Mouse (Mus musculus) right cerebral cortex, postnatal 25 days (tissue): ENCODE measurements around the gene Ifitm6.
A peak's percentile ranks its signal among the peaks of the same experiment; 100 is the strongest.
"Not testable (repeated sequence)": the region's sequence is repeated elsewhere in the genome, so short reads cannot be mapped to it uniquely, and the experiment has no call there.

ENCODE experiments used
- DNase-seq: peaks from one replicate; pipeline ENCODE4 v3.0.0; 2022

The Ifitm6 gene

DNA sequence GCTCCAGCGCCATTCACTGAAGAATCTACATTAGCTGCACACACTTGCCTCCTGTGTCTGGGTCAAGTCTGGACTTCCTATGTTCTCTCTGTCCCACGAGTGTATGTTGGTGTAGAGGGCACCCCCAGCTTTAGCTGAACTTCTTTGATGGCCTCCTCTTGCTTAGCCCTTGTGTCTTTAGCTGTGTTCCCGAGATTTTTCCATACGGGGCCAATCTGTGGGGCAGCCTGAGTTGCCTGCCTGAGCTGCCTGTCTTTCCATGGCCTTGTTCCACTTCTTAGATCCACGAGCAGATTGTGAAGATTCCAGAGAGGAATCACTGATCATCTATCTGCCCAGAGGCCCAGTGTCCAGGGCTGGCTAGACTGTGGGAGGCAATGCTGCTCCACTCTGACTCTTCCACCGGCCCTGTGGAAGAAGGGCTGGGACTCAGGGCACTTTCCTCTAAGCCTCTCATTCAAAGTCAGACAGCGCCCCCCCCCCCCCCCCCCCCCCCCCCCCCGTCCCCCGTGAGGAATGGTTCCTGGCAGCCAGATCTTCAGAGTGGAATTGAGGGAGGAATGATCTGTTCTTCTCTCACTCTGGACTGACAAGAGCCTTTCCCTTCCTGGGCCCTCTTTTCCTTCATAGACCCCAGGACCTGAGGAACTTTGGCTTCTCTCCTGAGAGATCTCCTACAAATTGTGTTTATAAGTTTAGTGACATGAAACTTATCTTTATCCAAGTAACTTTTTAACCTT lies 23.3 kb upstream of the Ifitm6 start:
- no peak for DNase-seq

DNA sequence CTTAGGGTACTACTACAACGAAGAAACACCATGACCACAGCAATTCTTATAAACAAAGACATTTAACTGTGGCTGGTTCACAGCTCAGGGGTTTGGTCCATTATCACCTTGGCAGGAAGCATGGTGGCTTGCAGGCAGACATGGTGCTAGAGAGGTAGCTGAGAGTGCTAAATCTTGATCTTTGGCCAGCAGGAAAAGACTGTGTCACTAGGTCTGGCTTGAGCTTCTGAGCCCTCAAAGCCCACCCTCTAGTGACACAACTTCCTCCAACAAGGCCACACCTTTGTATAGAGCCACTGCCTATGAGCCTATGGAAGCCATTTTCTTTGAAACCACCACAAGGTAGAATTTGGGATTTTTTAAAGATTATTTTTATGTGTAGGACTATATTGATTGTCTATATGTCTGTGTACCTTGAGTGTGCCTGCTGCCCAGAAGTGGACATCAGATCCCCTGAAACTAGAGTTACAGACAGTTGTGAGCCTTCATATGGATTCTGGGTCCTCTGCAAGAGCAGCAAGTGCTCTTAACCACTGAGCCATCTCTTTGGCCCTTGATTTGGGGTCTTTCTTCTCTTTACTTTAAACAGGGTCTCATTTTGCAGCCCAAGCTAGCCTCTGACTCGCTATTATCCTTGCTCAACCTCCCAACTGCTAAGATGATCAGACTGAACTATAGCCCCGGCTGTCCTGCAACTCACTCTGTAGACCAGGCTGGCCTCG lies 21.8 kb upstream of the Ifitm6 start:
- DNase-seq, result no peak

DNA sequence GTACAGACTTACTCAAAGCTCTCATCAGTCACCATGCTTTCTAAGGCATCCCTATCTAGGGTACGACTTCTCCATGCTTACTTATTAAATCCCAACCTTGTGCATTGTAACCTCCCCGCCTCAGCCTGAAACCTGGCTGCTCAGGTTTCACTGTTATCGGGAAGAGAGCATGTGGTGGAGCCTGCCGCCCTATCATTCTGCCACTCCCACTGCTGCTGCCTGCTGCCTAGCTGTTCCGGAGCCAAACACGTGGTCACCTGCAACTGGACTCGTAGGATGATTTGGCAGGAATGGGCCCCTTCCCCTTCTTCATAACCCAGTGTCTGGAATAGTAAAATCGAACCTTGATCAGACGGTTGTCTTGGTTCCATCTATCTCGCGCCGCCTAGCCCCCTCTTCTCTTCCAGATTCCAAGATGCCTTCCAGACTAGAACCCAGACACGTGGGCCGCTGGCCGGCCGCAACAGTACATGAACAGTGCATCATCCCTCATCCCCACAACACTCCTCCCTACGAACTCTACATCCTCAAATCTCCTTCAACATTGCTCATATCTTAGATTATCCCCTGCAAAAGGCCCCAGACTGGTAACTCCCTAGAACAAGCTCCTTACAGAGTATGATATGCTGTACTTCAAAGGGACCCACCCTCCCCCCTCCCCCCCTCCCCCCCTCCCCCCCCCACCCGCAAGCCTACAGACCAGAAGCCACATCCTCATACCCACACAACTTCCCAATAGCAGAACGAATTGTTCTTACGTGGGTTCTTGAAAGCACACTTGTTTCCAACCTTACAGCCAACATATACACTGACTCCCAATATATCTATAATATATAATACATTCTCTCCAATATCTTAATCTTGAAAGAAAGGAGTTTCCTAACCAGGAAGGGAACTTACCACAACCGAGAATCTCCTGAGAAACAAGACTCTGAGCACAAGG lies 20.6 kb upstream of the Ifitm6 start:
- no peak for DNase-seq

DNA sequence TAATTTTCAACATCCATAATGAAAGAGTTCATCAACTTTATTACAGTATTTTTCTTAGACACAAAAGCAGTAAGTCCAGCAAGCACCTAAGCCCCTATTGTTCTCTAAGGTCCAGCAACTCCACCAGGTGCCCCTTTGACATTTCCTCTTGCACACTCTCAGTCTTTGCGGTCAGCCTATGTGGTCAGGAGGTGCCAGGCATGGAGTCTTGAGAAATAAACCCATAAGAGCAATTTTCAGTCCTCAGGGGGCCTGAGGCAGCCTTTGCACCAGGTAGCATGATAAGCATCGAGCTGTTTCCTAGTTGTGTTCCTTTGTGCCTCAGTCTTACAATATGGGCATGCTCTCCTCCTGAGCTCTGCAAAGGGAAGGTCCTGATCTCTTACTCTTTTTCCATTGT lies 18.9 kb upstream of the Ifitm6 start:
- not testable (repeated sequence) for DNase-seq

DNA sequence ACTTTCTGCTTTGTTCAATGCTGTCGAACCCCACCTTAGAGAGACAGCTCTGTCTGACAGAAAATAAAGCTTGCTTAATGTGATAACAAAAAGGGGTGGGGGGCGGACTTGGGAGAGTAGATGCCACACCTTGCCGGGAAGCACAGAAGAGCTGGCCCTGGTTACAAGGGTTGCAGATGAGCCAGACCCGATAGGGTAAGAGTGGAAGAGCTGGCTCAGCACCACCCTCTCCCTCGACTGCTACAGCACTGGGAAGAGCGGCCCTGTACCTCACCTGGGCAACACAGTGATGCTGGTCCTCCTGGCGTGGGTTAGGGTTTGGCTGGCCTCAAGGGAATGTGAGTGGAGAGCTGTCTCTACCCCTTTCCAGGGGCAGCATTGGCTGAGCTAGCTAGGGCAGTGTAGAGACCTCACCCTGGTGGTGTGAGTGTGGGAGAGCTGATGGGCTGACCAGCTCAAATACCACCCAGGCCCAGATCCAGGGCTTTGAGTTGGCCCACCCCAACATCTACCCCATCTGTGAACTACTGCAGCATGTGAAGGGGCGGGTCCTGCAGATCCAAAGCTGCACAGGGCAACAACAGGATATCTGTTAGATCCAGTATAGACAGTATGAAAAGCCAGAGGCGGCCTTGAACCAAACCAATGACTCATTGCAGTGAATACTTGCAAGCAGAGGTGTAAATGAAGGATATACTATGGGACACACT lies 14.9 kb upstream of the Ifitm6 start:
- DNase-seq, result no peak

DNA sequence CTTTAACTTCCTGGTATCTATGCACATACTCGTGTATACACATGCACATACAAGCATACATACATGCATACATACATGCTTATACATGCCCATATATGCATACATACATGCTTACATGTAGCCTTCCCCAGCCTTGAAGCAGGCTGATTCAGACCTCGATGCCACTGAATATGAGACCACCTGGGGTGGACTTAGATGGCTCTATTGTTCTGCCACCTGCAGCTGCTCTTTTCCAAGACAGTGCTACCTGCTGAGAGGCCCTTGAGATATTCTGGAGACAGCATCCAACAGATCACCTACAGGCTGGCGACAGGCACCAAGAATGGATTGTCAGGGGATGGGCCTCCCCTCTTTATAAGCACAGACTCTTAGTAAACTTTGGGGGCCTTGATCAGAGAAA lies 12.7 kb upstream of the Ifitm6 start:
- no peak for DNase-seq

DNA sequence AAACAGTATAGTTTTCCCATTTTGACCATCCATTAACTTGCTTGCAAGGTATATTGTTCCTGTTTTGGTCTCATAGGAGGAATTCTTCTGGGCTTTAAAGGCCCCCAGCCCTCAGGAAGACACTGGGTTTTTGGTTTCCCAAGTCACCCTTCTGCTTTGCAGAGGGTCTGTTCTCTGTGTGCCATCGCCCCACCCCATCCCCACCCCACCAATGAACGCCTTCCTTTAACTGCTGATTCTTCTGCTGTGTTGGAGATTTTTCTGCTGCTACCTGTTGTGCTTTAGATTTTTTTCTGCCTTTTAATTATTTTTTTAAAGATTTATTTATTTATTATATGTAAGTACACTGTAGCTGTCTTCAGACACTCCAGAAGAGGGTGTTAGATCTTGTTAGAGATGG lies 11.1 kb upstream of the Ifitm6 start, which contains the start of gene Gm17387:
Gm17387 (plus strand) TSS at position 301 of the 400 bp plus-strand sequence.
- no peak for DNase-seq

DNA sequence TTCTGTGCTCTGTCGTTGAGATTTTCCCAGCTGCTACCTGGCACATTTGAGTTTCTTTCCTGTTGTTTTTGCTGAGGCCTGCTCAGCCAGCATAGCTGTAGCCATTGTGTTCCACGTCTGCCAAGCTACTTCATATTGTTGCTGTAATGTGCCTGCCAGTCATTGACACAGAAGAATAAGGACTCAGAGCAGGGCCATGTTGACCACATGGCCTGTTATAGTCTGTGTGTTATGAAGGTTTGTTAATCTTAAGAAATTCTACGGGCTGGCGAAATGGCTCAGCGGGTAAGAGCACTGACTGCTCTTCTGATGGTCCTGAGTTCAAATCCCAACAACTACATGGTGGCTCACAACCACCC lies 9.0 kb upstream of the Ifitm6 start:
- no peak for DNase-seq

DNA sequence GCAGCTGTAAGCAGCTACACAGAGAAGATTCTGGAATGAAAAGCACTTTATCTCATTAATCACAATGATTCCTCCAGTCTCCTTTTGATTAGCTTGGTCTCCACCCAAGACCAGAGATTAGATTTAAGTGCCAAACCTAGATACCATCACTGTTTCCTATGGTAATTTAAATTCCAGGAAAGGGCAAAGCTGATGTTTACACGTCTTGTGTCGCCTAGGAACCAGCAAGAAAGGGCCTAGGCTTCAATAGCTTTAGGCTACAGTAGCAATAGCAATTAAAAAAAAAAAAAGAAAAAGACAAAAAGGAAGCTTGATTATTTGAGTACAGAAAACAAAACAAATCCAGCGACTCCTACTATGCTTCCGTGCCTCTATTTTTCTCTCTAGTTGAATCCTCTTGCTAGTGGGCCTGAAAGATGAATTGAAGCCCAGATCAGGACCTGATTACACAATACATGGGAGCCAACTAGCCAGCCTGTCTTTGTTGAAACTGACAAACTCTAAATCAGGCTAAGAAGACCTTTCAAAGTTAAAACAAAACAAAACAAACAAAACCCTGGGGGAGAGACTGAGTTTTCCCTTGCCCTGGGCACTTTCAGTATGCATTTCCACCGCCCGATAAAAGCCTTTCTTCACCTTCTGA lies 8.5 kb upstream of the Ifitm6 start:
- no peak for DNase-seq

DNA sequence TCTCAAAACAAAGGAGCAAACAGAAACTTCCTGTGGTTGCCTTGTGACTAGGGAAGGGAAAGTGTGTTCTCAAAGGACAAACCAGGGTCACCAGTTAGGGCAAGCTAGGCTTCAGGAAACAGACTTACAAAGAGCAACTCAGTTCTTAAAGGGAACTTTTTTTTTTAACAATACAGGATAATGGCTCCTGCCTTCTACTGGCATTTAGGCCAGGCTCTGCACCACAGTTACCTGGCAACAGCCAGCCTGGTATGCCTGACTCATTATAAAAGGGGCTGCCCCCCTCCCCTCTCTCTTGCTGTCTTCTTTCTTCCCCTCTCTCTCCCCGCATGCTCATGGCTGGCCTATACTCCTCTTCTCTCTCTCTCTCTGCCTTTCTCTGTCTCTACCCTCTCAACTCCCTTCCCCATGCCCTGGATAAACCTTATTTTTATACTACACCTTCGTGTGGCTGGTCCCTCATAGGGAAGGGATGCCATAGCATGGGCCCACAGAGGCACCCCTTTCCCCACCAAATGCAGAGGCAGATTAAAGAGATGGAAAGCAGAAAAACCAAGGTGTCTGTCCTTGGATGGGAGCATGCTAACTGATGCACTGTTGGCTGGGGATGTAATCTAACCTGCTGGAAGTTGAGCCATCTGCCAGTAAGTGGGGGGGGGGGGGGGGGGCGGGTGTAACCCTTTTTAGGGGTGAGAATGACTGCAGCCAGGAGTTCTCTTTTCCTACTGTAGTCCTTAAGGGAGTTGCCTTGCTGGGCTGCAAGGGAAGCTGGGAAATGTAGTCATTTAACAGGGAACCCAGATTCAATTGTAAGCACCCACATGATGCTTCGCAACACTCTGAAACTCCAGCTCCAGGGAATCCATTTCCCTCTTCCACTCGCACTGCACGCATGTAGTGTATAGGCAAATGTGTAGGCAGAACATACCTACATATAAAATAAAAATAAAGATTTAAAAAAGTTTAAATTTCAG lies 7.4 kb upstream of the Ifitm6 start:
- DNase-seq, result no peak

DNA sequence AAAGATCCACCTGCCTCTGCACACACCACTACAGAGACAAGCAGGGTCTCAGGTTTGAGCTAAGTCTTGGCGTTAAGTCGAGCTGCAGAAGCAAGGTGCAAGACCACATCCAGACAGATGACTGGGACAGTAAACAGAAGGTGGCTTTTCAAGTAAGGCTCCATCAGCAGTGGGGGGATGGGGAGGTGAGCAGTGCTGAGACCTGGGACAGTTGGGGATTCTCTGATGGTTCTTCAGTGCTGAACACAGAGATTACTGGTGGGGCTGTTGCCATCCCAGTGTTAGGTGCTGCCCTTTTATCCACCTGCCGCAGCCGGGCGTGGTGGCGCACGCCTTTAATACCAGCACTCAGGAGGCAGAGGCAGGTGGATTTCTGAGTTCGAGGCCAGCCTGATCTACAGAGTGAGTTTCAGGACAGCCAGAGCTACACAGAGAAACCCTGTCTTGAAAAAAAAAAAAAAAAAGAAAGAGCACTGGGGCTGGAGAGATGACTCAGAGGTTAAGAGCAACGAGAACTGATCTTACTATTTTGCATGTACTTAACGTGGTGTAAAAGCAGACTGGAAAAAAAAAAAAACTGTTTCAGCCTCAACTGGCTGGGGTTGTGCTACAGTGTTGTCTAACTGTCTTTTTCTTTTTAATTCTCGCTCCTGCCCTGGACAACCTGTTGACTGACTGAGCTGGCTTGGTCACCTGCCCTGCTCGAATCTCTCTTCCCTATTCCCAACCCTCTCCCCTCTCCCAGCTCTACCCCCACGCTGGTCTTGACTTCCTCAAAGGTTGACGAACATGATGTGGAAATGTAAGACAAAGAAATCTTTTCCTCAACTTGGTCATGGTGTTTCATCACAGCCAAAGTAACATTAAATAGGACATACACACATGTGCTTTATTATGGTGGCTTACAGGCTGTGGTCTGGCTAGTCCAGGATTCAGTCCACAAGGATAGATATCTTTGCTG lies 4.0 kb upstream of the Ifitm6 start:
- no peak for DNase-seq

DNA sequence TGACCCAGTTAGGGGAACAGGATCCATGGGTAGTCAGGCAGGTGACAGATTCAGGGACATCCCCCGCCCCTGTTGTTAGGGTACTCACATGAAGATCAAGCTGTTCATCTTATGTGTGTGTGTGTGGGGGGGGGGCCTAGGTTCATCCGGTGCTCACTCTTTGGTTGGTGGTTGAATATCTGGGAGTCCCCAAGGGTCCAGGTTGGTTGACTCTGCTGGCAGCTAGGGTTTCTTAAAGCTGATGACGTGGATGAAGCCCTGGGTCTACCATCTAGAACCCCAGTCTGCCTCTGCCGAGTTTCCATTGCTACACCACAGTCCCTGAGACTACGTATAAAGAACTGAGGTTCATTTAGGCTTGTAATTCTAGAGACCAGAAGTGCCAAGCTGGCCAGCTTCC lies 1.3 kb upstream of the Ifitm6 start:
- DNase-seq, result no peak

DNA sequence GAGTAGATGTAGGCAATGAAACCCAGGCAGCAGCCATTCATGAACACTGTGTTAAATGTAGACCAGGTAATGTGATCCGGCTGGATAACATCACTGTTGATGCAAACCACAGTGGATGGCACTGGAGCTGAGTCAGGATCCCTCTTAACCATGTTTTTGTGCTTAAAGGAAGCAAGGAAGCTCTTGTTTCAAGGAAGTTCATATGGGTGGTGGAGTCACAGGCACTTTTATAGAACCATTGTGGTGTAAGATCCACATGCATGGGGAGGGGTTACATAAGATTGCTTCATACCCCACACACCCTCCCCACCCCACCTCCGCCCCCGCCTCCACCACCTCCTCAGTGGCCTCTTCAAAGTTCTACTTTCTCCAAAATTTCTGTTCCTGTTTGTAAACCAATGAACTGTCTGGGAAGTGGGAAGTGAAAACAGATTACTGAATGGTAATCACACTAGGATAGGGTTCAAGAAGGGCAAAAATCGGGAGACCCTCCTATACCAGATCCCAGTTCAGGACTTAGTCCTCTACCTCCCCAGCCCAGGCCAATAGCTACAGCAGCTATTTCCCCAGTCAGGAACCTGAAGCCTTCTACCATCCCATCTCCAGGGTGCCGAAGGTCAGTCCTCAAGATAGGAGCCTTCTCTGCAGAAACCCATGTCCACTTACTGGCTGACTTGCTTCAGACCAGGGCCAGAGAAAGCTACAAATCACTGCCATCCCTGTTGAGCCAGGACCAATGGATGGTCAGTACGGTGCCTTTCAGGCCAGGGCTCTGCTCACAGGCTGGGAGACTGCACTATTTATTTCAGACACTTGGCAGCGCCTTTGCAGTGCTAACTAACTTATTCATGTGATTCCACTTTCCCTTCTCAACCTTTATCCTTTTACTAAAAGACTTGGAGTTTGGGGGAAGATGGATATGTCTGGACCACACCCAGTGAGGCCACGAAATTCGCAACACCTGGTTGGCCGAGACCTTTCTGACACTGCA lies 722 bp downstream of the Ifitm6 start:
- DNase-seq, result no peak

DNA sequence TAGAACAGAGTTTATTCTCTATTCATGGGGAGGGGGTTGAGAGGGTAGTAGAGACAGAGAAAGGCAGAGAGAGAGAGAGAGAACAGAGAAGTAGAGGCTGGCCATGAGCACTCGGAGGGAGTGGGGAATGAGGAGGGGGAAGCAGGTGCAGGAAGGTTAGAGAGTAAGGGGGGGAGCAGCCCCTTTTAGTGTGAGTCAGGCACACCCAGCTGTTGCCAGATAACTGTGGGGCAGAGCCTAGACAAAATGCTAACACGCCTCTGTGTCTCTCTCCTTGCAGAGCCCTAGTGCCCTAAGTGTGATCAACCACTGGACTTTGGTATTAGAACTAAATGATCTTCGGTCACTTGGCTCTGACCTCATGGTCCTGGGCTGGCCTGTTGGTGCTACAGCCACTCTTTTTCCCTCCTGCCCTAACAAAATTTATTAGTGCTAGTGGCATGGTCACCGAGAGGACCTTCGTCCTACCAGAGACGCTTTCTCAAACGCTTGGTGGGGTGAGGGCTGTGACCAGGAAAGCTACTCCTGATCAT lies 6.4 kb downstream of the Ifitm6 start:
- DNase-seq, result no peak

DNA sequence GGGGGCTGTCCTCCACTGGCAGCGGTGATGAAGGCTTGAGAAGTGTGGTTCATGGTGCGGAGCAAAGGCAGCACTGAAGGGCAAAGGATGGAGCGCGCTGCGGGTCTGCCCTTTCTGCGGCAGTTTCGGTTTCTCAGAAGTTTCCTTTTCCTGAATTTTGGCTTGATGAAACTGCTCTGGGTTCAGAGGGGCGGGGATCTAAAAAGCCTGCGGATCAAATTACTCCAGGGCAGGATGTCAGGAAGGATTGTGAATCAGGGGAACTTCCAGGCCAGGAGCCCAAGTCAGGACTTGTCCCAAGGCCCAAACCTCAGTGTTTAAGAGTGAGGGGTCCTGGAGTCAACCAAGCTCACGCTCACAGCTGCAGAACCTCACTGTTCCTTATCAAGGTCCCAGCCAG lies 7.1 kb downstream of the Ifitm6 start, which contains the start of gene Ifitm3:
Ifitm3 (minus strand) TSS at position 178 of the 400 bp plus-strand sequence.
- no peak for DNase-seq

DNA sequence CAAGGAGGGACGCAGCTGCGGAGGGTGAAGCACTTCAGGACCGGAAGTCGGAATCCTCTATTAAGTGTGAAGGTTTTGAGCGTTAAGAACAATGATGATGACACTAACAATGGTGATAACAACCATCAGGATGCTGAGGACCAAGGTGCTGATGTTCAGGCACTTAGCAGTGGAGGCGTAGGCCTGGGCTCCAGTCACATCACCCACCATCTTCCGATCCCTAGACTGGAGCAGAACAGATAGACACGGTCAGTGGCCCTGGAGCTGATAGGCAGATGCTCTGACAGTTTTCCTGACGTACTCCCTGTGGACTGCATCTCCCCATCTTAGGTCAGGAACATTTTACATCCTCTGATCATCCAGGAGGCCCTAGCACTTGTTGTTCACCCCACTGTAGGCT lies 8.1 kb downstream of the Ifitm6 start:
- DNase-seq, result no peak

DNA sequence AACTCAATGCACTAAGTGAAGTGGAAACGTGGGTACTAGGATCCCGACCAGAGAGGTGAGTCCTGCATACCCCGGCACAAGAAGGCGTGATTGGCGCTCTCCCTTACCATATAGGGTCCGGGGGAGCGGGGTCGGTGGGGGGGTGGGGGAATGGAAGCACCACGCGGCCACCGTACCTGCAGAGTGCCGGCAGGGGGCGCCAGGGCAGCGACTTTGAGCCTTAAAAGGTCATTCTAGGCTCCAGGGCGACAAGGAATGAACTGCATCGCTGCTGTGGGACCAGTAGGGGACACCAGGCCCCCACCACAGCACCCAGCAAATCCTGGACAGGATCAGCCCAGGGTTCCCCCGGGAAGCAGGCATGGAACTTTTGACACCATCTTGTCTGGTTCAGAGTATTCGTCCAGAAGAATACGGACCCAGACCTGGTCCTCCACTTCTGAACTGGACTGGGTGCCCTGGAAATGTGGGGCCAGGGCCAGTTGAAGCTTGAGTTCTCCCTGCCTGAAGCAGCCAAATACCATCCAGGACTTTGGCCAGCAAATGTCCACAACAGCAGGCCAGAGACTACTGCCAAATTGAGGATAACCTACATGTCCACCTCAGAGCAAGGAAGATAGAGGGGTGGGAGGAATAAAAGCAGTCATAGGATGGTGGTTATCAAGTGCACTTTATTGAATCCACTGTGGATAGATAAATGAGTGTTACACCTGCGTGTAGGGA lies 8.6 kb downstream of the Ifitm6 start:
- peak; percentile 41 for DNase-seq
